Mouse (Mus musculus): ENCODE measurements around the gene Prr36.

DNA sequence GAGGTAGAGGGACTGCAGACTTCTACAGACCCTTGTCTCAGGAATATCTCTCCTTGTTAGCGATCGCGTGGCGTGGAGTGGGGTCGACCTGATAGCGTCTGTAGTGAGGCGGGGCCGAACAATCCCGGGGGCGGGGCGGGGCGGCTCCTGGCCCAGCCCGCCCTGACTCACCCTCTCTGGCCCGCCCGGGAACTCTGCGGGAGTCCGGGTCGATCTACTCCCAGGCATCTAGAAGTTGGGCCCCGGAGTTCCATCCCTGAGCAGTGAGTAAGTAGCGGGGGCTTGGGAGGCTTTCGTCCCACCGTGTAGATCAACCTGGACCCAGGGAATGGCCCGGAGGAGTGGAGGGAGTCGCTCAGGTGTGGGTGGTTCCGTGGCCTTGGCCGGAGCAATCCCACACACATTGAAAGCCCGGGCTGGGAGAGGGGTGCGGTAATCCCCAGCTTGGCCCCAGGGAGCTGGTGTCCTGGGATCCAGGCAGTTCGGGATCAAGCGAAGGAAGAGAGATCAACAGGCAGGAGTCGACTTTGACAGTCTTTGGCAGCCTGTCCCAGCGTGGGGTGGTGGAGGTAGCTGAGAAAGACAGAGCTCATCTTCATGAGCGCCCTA is 9.6 kb upstream of the Prr36 start, which contains the start of gene Lrrc8e:
- TF ChIP-seq CTCF (IDR thresholded peaks at IDR 0.05; ENCODE audit: low read depth) (no peak), EP300 (IDR thresholded peaks at IDR 0.05; ENCODE audit: low read depth) (no peak)

All from liver, embryonic 14.5 days (tissue).